ENCODE assay signal across 26 mouse cellular contexts in genomic region chr1:40270415-40270814, GRCm38 (mm10). TPM values are rescaled to one million over a fixed set of nuclear protein-coding genes. Genes with fewer than 3 reads are reported as not detected.
DNase-seq lines count a peak whose midpoint lies in the region; ATAC-seq and TF ChIP-seq lines count a peak whose summit lies in the region.
"Had no signal": no experiment of that assay in that cellular context is flagged by ENCODE, and none has a peak within 500 bp of the region (broad histone marks: within the 10 kb centered on the region; RNA-seq: fewer than 3 reads in every experiment).

No protein-coding gene starts in this region.

- WGBS in liver, postnatal 0 days (ENCODE audit: insufficient replicate concordance): 81% methylated on average over 12 of the region's 12 CpGs
- 87% methylated on average over 12 of the region's 12 CpGs for WGBS in liver, embryonic 11.5 days
- 93% methylated on average over 12 of the region's 12 CpGs for WGBS in intestine, embryonic 15.5 days

- TF ChIP-seq CTCF in liver, postnatal 0 days (IDR thresholded peaks at IDR 0.05; ENCODE audit: low read depth): no peak
- TF ChIP-seq CTCF in Patski (IDR thresholded peaks at IDR 0.05): peak; percentile 23

- peaks cover 45% of the 10 kb centered on the region for H3K4me1 ChIP-seq in liver, postnatal 0 days (ENCODE audit: insufficient read depth)
- peaks cover 7% of the 10 kb centered on the region; the same call in 1 of the 2 replicates for H3K4me1 ChIP-seq in liver, embryonic 11.5 days (replicated peaks; ENCODE audit: control insufficient read depth, insufficient read depth, low read length)
- H3K4me1 ChIP-seq in intestine, embryonic 15.5 days (replicated peaks): peaks cover 7% of the 10 kb centered on the region

- H3K27me3 ChIP-seq in liver, postnatal 0 days (ENCODE audit: insufficient read depth, low read length): no peaks in the 10 kb centered on the region
- H3K27me3 ChIP-seq in liver, embryonic 11.5 days (replicated peaks; ENCODE audit: control insufficient read depth, insufficient read depth, low read length): peaks cover 4% of the 10 kb centered on the region; the same call in 1 of the 2 replicates
- no peaks in the 10 kb centered on the region for H3K27me3 ChIP-seq in Patski
- no peaks in the 10 kb centered on the region for H3K27me3 ChIP-seq in intestine, embryonic 15.5 days (replicated peaks)
- H3K27me3 ChIP-seq: embryonic facial prominence, embryonic 15.5 days; heart, embryonic 15.5 days had no signal

- POLR2A ChIA-PET in Patski (lab: Charles Lee): no interaction called here

- in situ Hi-C loops in Patski (cut with MboI; ENCODE audit: low pct_unique_long_range_greater_than_20kb): loop anchor here (5.0 to 25.0 kb wide), 4 partner anchors 38 to 508 kb away; no protein-coding TSS in a partner anchor

- peak; percentile 90 for DNase-seq in heart, adult 11 months
- DNase-seq in heart, postnatal 36 days: no peak
- no peak for DNase-seq in liver, postnatal 0 days
- no peak for DNase-seq in liver, embryonic 11.5 days (ENCODE audit: low spot score)
- DNase-seq in Patski (ENCODE audit: low read depth, low spot score): no peak
- peak; percentile 17 to 39 for DNase-seq in layer of hippocampus, postnatal 14 days (ENCODE audit: low spot score in 2 of 2)
- DNase-seq in thymus, postnatal 4 days: no peak
- DNase-seq: adrenal gland, postnatal 10 days; B cell, adult 2 months; cerebellum, adult 11 months; cerebellum, postnatal 14 days; gastrocnemius, postnatal 14 days; heart, adult 2 months; kidney, adult 11 months; liver, embryonic 13.5 days; right cerebral cortex, postnatal 25 days; thymus, adult 2 months had no signal

- no peak overlapping the region for H3K9ac ChIP-seq in liver, postnatal 0 days (replicated peaks)
- H3K9ac ChIP-seq in liver, embryonic 11.5 days (ENCODE audit: low read depth, low read length): no peak overlapping the region
- H3K9ac ChIP-seq in intestine, embryonic 15.5 days: no peak overlapping the region
- H3K9ac ChIP-seq: embryonic facial prominence, embryonic 15.5 days; heart, embryonic 15.5 days; liver, embryonic 13.5 days; neural tube, embryonic 15.5 days had no signal

- no peak overlapping the region for H3K4me3 ChIP-seq in liver, postnatal 0 days (ENCODE audit: low read depth, low read length)
- no peak overlapping the region for H3K4me3 ChIP-seq in liver, embryonic 11.5 days (ENCODE audit: low read depth, low read length)
- no peak overlapping the region for H3K4me3 ChIP-seq in intestine, embryonic 15.5 days (replicated peaks)
- H3K4me3 ChIP-seq: embryonic facial prominence, embryonic 15.5 days; heart, adult 2 months; heart, embryonic 15.5 days; hindbrain, embryonic 10.5 days; limb, embryonic 10.5 days; liver, embryonic 13.5 days; neural tube, embryonic 15.5 days had no signal

- no peaks in the 10 kb centered on the region; the same call in 1 of the 2 replicates for H3K36me3 ChIP-seq in liver, postnatal 0 days (replicated peaks; ENCODE audit: insufficient read depth, low read length)
- no peaks in the 10 kb centered on the region for H3K36me3 ChIP-seq in liver, embryonic 11.5 days (ENCODE audit: control insufficient read depth, insufficient read depth, low read length)
- no peaks in the 10 kb centered on the region for H3K36me3 ChIP-seq in intestine, embryonic 15.5 days
- H3K36me3 ChIP-seq: embryonic facial prominence, embryonic 15.5 days; heart, embryonic 15.5 days; hindbrain, embryonic 10.5 days; limb, embryonic 10.5 days; liver, embryonic 13.5 days; neural tube, embryonic 15.5 days had no signal

- CTCF ChIA-PET in Patski (lab: Charles Lee): interaction anchor here (1.0 to 1.7 kb wide), 6 partner anchors 12 to 141 kb away, joined by 3 to 5 read pairs (median 3); no protein-coding TSS in a partner anchor

- H3K9me3 ChIP-seq in liver, postnatal 0 days (ENCODE audit: low read length): no peaks in the 10 kb centered on the region
- H3K9me3 ChIP-seq in liver, embryonic 11.5 days (ENCODE audit: control insufficient read depth, low read length): no peaks in the 10 kb centered on the region
- no peaks in the 10 kb centered on the region for H3K9me3 ChIP-seq in intestine, embryonic 15.5 days
- H3K9me3 ChIP-seq: embryonic facial prominence, embryonic 15.5 days; heart, embryonic 15.5 days; hindbrain, embryonic 10.5 days; limb, embryonic 10.5 days; liver, embryonic 13.5 days; neural tube, embryonic 15.5 days had no signal

- H3K4me2 ChIP-seq in liver, postnatal 0 days (ENCODE audit: low read depth, low read length): no peak overlapping the region
- no peak overlapping the region for H3K4me2 ChIP-seq in liver, embryonic 11.5 days
- H3K4me2 ChIP-seq in intestine, embryonic 15.5 days (replicated peaks): no peak overlapping the region
- H3K4me2 ChIP-seq: embryonic facial prominence, embryonic 15.5 days; heart, embryonic 15.5 days; liver, embryonic 13.5 days; neural tube, embryonic 15.5 days had no signal

- TF ChIP-seq EP300 in liver, postnatal 0 days (IDR thresholded peaks at IDR 0.05; ENCODE audit: low read depth): no peak

- no peak overlapping the region for H3K27ac ChIP-seq in liver, postnatal 0 days (ENCODE audit: low read depth)
- H3K27ac ChIP-seq in liver, embryonic 11.5 days (ENCODE audit: low read depth, low read length): no peak overlapping the region
- no peak overlapping the region for H3K27ac ChIP-seq in intestine, embryonic 15.5 days
- H3K27ac ChIP-seq: embryonic facial prominence, embryonic 15.5 days; heart, adult 2 months; heart, embryonic 15.5 days; hindbrain, embryonic 10.5 days; hindbrain, postnatal 0 days; limb, embryonic 10.5 days; liver, embryonic 13.5 days; neural tube, embryonic 15.5 days had no signal

- peak; percentile 15; the same call in 1 of the 2 replicates for ATAC-seq in liver, postnatal 0 days
- ATAC-seq in liver, embryonic 11.5 days (replicated peaks; ENCODE audit: low FRiP score): no peak
- ATAC-seq in Patski: peak; percentile 82
- no peak for ATAC-seq in intestine, embryonic 15.5 days
- ATAC-seq: hindbrain, postnatal 0 days; lung, postnatal 0 days; midbrain, embryonic 16.5 days had no signal

- intact Hi-C loops in heart, postnatal 36 days (cut with DNase I): loop anchor here (5.0 kb wide), 1 partner anchor 98 kb away; no protein-coding TSS in a partner anchor

RNA-seq across cellular contexts. Expression of gene Il1r1, which starts 45.5 kb away (rescaled TPM):
- total RNA-seq in heart, postnatal 36 days (2021): 1 to 10 TPM; 5.3 to 6.4 TPM
- 12.7 and 15.1 TPM in 2 replicates for polyA plus RNA-seq in liver, postnatal 0 days (2015; fragmentation: Nextera tagmentation; extraction: Ambion mirVana)
- 22.0 and 23.8 TPM in 2 replicates for polyA plus RNA-seq in liver, embryonic 11.5 days (2014; fragmentation: Nextera tagmentation; extraction: Ambion mirVana)
- 32.6 TPM for polyA plus RNA-seq in Patski (2021)
- total RNA-seq in layer of hippocampus, postnatal 14 days (2021): 1 to 10 TPM; 5.3 to 5.8 TPM
- 6.4 and 7.5 TPM in 2 replicates for polyA plus RNA-seq in intestine, embryonic 15.5 days (2015; fragmentation: Nextera tagmentation; extraction: Ambion mirVana)

RNA-seq across cellular contexts. Expression of gene Il1rl2, which starts 54.0 kb away (rescaled TPM):
- 1 to 10 TPM; 1.8 to 2.4 TPM for total RNA-seq in heart, postnatal 36 days (2021)
- 0.90 and 1.1 TPM in 2 replicates for polyA plus RNA-seq in liver, postnatal 0 days (2015; fragmentation: Nextera tagmentation; extraction: Ambion mirVana)
- polyA plus RNA-seq in liver, embryonic 11.5 days (2014; fragmentation: Nextera tagmentation; extraction: Ambion mirVana): 1.7 TPM in 2 replicates
- polyA plus RNA-seq in Patski (2021): not detected
- under 1 TPM; 0.55 to 0.99 TPM for total RNA-seq in layer of hippocampus, postnatal 14 days (2021)
- 4.9 and 5.3 TPM in 2 replicates for polyA plus RNA-seq in intestine, embryonic 15.5 days (2015; fragmentation: Nextera tagmentation; extraction: Ambion mirVana)

Comparison
In these comparisons a context has a peak if more than half of its experiments do, and no peak if none do; other contexts are left out.
1. DNase-seq: peak in heart, adult 11 months (single experiment) and layer of hippocampus, postnatal 14 days (2 of 2); none in heart, postnatal 36 days (0 of 2), liver, postnatal 0 days (single experiment), liver, embryonic 11.5 days (single experiment), Patski (single experiment) and thymus, postnatal 4 days (single experiment).
2. ATAC-seq: peak in liver, postnatal 0 days (single experiment) and Patski (single experiment); none in liver, embryonic 11.5 days (single experiment) and intestine, embryonic 15.5 days (single experiment).